Mouse (Mus musculus): ENCODE measurements at regions not wholly inside any gene's neighbourhood (a gene's known extent, or its start where the extent isn't known, plus 50 kb on each side); places are given as distances from the start of the nearest gene placed in this dataset.

- H3K4me3 ChIP-seq: no peak overlapping the region
- no peak overlapping the region for H3K9ac ChIP-seq
- no peak for ATAC-seq (replicated peaks)
- whole genome bisulfite sequencing: 57% methylated on average over 3 of the region's 3 CpGs
- no peak overlapping the region for H3K4me2 ChIP-seq
- 0 out of 2 replicates have a peak, but pooled peaks cover 3% of the 10 kb centered on the region for H3K4me1 ChIP-seq
- H3K36me3 ChIP-seq (replicated peaks): no peaks in the 10 kb centered on the region
- H3K27ac ChIP-seq: no peak overlapping the region
- H3K27me3 ChIP-seq (replicated peaks): no peaks in the 10 kb centered on the region
- no peaks in the 10 kb centered on the region for H3K9me3 ChIP-seq
These were observed 498.2 kb downstream of the Igsf11 start for GRCm38 (mm10) chr16:39390626-39391025.

GRCm38 (mm10) chr16:39402101-39402749 lies 509.8 kb downstream of the Igsf11 start:
- Histone ChIP-seq H3K27me3 (replicated peaks) (no peaks in the 10 kb centered on the region), H3K27ac (no peak overlapping the region), H3K4me2 (no peak overlapping the region), H3K4me3 (no peak overlapping the region), H3K9ac (no peak overlapping the region), H3K9me3 (no peaks in the 10 kb centered on the region), H3K36me3 (replicated peaks) (no peaks in the 10 kb centered on the region), H3K4me1 (no peaks in the 10 kb centered on the region)
- WGBS: 49% methylated on average over 4 of the region's 4 CpGs
- ATAC-seq (replicated peaks): no peak

GRCm38 (mm10) chr16:39431581-39431980 lies 539.1 kb downstream of the Igsf11 start:
- no peak overlapping the region for H3K4me2 ChIP-seq
- no peaks in the 10 kb centered on the region for H3K27me3 ChIP-seq (replicated peaks)
- no peaks in the 10 kb centered on the region for H3K36me3 ChIP-seq (replicated peaks)
- H3K9ac ChIP-seq: no peak overlapping the region
- H3K27ac ChIP-seq: no peak overlapping the region
- no peaks in the 10 kb centered on the region for H3K9me3 ChIP-seq
- ATAC-seq (replicated peaks): no peak
- no peaks in the 10 kb centered on the region for H3K4me1 ChIP-seq
- no peak overlapping the region for H3K4me3 ChIP-seq
- WGBS: 98% methylated on average over 1 of the region's 1 CpGs

GRCm38 (mm10) chr16:39445740-39446139 lies 538.4 kb upstream of the Lsamp start:
- Histone ChIP-seq H3K27ac (no peak overlapping the region), H3K27me3 (replicated peaks) (no peaks in the 10 kb centered on the region), H3K4me3 (no peak overlapping the region), H3K9ac (no peak overlapping the region), H3K4me1 (no peaks in the 10 kb centered on the region), H3K36me3 (replicated peaks) (no peaks in the 10 kb centered on the region), H3K9me3 (no peaks in the 10 kb centered on the region), H3K4me2 (no peak overlapping the region)
- ATAC-seq (replicated peaks): no peak
- WGBS: 91% methylated on average over 2 of the region's 2 CpGs

GRCm38 (mm10) chr16:39453400-39454138 lies 530.6 kb upstream of the Lsamp start:
- no peak for ATAC-seq (replicated peaks)
- Histone ChIP-seq H3K4me1 (no peaks in the 10 kb centered on the region), H3K4me2 (no peak overlapping the region), H3K9me3 (no peaks in the 10 kb centered on the region), H3K9ac (no peak overlapping the region), H3K27ac (no peak overlapping the region), H3K4me3 (no peak overlapping the region), H3K36me3 (replicated peaks) (no peaks in the 10 kb centered on the region), H3K27me3 (replicated peaks) (no peaks in the 10 kb centered on the region)
- 55% methylated on average over 5 of the region's 5 CpGs for WGBS
